8 mouse cellular contexts compared by ENCODE assay signal in genomic region chr1:89453666-89454065, GRCm38 (mm10). TPM values are rescaled to one million over a fixed set of nuclear protein-coding genes. Genes with fewer than 3 reads are reported as not detected.
DNase-seq lines count a peak whose midpoint lies in the region; ATAC-seq and TF ChIP-seq lines count a peak whose summit lies in the region.

No protein-coding gene starts in this region.

- peak overlapping the region; percentile 91 for H3K4me2 ChIP-seq in neural tube, embryonic 14.5 days (ENCODE audit: low read depth, low read length)

- no peaks in the 10 kb centered on the region for H3K36me3 ChIP-seq in liver, adult 2 months (ENCODE audit: control insufficient read depth, insufficient read depth, low read length)
- peaks cover 17% of the 10 kb centered on the region for H3K36me3 ChIP-seq in forebrain, embryonic 10.5 days (replicated peaks)
- H3K36me3 ChIP-seq in neural tube, embryonic 14.5 days (ENCODE audit: control insufficient read depth, insufficient read depth, low read length) = no peaks in the 10 kb centered on the region

- TF ChIP-seq CTCF in liver, adult 2 months (IDR thresholded peaks at IDR 0.05; ENCODE audit: low read depth, low read length) = no peak

- no peak for TF ChIP-seq POLR2A in liver, adult 2 months (IDR thresholded peaks at IDR 0.05; ENCODE audit: extremely low read depth, insufficient read depth, low read length)

- no peak for ATAC-seq in neural tube, embryonic 14.5 days (ENCODE audit: low read depth)

- H3K4me3 ChIP-seq in liver, adult 2 months (ENCODE audit: insufficient read depth, low read depth, low read length) = peak overlapping the region; percentile 64; the same call in 1 of the 2 replicates
- peak overlapping the region; percentile 83 for H3K4me3 ChIP-seq in forebrain, embryonic 10.5 days
- H3K4me3 ChIP-seq in neural tube, embryonic 14.5 days (ENCODE audit: low read depth, low read length) = peak overlapping the region; percentile 78

- 44% methylated on average over 6 of the region's 6 CpGs for WGBS in liver, adult 2 months
- 39% methylated on average over 6 of the region's 6 CpGs for WGBS in forebrain, embryonic 10.5 days
- WGBS in neural tube, embryonic 14.5 days = 32% methylated on average over 6 of the region's 6 CpGs

- H3K9ac ChIP-seq in liver, adult 2 months (ENCODE audit: low read depth, low read length) = peak overlapping the region; percentile 79; the same call in 1 of the 2 replicates
- H3K9ac ChIP-seq in neural tube, embryonic 14.5 days (replicated peaks; ENCODE audit: low read depth, low read length) = peak overlapping the region; percentile 92; the same call in 1 of the 2 replicates

- DNase-seq in liver, adult 2 months (ENCODE audit: extremely low read depth, low read depth, low spot score) = no peak
- no peak for DNase-seq in liver
- DNase-seq in forebrain, embryonic 10.5 days (ENCODE audit: extremely low spot score, low spot score) = no peak
- peak; percentile 37 to 38 for DNase-seq in kidney, postnatal 36 days
- no peak for DNase-seq in frontal cortex, postnatal 10 days (ENCODE audit: low spot score in 2 of 2)
- DNase-seq in frontal cortex, postnatal 36 days (ENCODE audit: low spot score in 2 of 2) = no peak
- no peak for DNase-seq in thymus, postnatal 4 days

- H3K27ac ChIP-seq in liver, adult 2 months (replicated peaks; ENCODE audit: insufficient read depth, low read depth, low read length) = no peak overlapping the region
- peak overlapping the region; percentile 97 for H3K27ac ChIP-seq in forebrain, embryonic 10.5 days
- H3K27ac ChIP-seq in neural tube, embryonic 14.5 days (ENCODE audit: low read depth, low read length) = no peak overlapping the region

- H3K27me3 ChIP-seq in liver, adult 2 months (ENCODE audit: control insufficient read depth, insufficient read depth, low read length) = no peaks in the 10 kb centered on the region
- H3K27me3 ChIP-seq in forebrain, embryonic 10.5 days (ENCODE audit: poor library complexity, severe bottlenecking) = peaks cover 16% of the 10 kb centered on the region
- no peaks in the 10 kb centered on the region for H3K27me3 ChIP-seq in neural tube, embryonic 14.5 days (ENCODE audit: control insufficient read depth, insufficient read depth, low read length)

- H3K4me1 ChIP-seq in liver, adult 2 months (ENCODE audit: control insufficient read depth, insufficient read depth, low read length) = peaks cover 15% of the 10 kb centered on the region
- peaks cover 34% of the 10 kb centered on the region for H3K4me1 ChIP-seq in forebrain, embryonic 10.5 days
- H3K4me1 ChIP-seq in neural tube, embryonic 14.5 days (ENCODE audit: control insufficient read depth, insufficient read depth, low read length) = peaks cover 16% of the 10 kb centered on the region

- peaks cover 9% of the 10 kb centered on the region for H3K79me2 ChIP-seq in liver, adult 2 months (ENCODE audit: control insufficient read depth, insufficient read depth, low read length)

- H3K9me3 ChIP-seq in forebrain, embryonic 10.5 days = peaks cover 11% of the 10 kb centered on the region
- no peaks in the 10 kb centered on the region for H3K9me3 ChIP-seq in neural tube, embryonic 14.5 days (ENCODE audit: control insufficient read depth, low read length)

RNA-seq across cellular contexts. Expression of gene Agap1, which starts 0.9 kb away (rescaled TPM):
- 3.4 and 4.8 TPM in 2 replicates for total RNA-seq in liver, adult 2 months (2014; rRNA removed)
- polyA plus RNA-seq in liver, adult 2 months (2012; rRNA removed) = 2.5 and 3.5 TPM in 2 replicates
- 14.3 and 14.7 TPM in 2 replicates for polyA plus RNA-seq in forebrain, embryonic 10.5 days (2016; fragmentation: Nextera tagmentation; extraction: Ambion mirVana)
- polyA plus RNA-seq in neural tube, embryonic 14.5 days (2014; fragmentation: Nextera tagmentation; extraction: Ambion mirVana) = 66.6 and 76.4 TPM in 2 replicates

Comparison
In these comparisons a context has a peak if more than half of its experiments do, and no peak if none do; other contexts are left out.
1. DNase-seq: peak in kidney, postnatal 36 days (2 of 2); none in liver, adult 2 months (single experiment), liver (single experiment), forebrain, embryonic 10.5 days (single experiment), frontal cortex, postnatal 10 days (0 of 2), frontal cortex, postnatal 36 days (0 of 2) and thymus, postnatal 4 days (single experiment).
2. Peak in every context shown above with its lines, with median percentiles within 50 percentile points of each other: H3K4me3 ChIP-seq.